Comparison of ENCODE assay signal across 9 mouse cellular contexts in the genomic region with DNA sequence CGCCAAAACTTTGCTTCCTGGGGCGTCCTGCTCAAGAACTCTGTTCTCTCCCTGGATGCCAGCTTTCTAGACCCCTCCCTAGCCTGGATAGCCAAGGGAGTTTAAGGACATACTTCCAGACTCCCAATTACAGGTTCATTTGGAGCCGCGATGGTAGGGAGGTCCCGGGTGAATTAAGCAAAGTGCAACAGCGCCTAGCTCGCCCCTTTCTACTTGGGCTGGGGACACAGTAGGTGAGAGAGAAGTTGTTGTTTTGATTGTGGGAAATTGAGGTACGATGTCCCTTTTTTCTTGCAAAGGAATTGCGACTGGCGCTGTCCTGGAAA. TPM values are rescaled to one million over a fixed set of nuclear protein-coding genes. Genes with fewer than 3 reads are reported as not detected.
DNase-seq lines count a peak whose midpoint lies in the region; ATAC-seq and TF ChIP-seq lines count a peak whose summit lies in the region.
"Had no signal": no experiment of that assay in that cellular context is flagged by ENCODE, and none has a peak within 500 bp of the region (broad histone marks: within the 10 kb centered on the region; RNA-seq: fewer than 3 reads in every experiment).

No protein-coding gene starts in this region.

- no peaks in the 10 kb centered on the region for H3K36me3 ChIP-seq in kidney, adult 2 months (ENCODE audit: control insufficient read depth, insufficient read depth, low read length)
- no peaks in the 10 kb centered on the region for H3K36me3 ChIP-seq in embryonic facial prominence, embryonic 11.5 days (replicated peaks; ENCODE audit: control insufficient read depth, insufficient read depth, low read depth, low read length)
- no peaks in the 10 kb centered on the region for H3K36me3 ChIP-seq in hindbrain, embryonic 13.5 days
- no peaks in the 10 kb centered on the region for H3K36me3 ChIP-seq in midbrain, embryonic 13.5 days
- H3K36me3 ChIP-seq: G1E had no signal

- no peaks in the 10 kb centered on the region for H3K27me3 ChIP-seq in kidney, adult 2 months (replicated peaks; ENCODE audit: control insufficient read depth, insufficient read depth, low read length)
- peaks cover 8% of the 10 kb centered on the region; the same call in 1 of the 2 replicates for H3K27me3 ChIP-seq in embryonic facial prominence, embryonic 11.5 days (ENCODE audit: control insufficient read depth, insufficient read depth, low read length)
- peaks cover 26% of the 10 kb centered on the region for H3K27me3 ChIP-seq in hindbrain, embryonic 13.5 days
- peaks cover 20% of the 10 kb centered on the region for H3K27me3 ChIP-seq in midbrain, embryonic 13.5 days

- no peak for TF ChIP-seq CTCF in kidney, adult 2 months (conservative IDR thresholded peaks at IDR 0.05; ENCODE audit: insufficient read depth, insufficient read length, low read depth, low read length)

- H3K4me1 ChIP-seq in kidney, adult 2 months (ENCODE audit: control insufficient read depth, insufficient read depth, low read length), result no peaks in the 10 kb centered on the region
- no peaks in the 10 kb centered on the region for H3K4me1 ChIP-seq in embryonic facial prominence, embryonic 11.5 days (ENCODE audit: control insufficient read depth, insufficient read depth, low read length)
- H3K4me1 ChIP-seq in hindbrain, embryonic 13.5 days (replicated peaks), result peaks cover 12% of the 10 kb centered on the region
- H3K4me1 ChIP-seq in midbrain, embryonic 13.5 days (replicated peaks), result peaks cover 11% of the 10 kb centered on the region

- peak overlapping the region; percentile 67 for H3K9ac ChIP-seq in embryonic facial prominence, embryonic 11.5 days (replicated peaks; ENCODE audit: low read length)
- H3K9ac ChIP-seq in hindbrain, embryonic 13.5 days, result peak overlapping the region; percentile 53
- H3K9ac ChIP-seq in midbrain, embryonic 13.5 days (replicated peaks), result peak overlapping the region; percentile 65

- no peak overlapping the region for H3K27ac ChIP-seq in kidney, adult 2 months (ENCODE audit: insufficient read depth, low read depth, low read length)
- no peak overlapping the region for H3K27ac ChIP-seq in embryonic facial prominence, embryonic 11.5 days (replicated peaks; ENCODE audit: low read depth, low read length)
- H3K27ac ChIP-seq in hindbrain, embryonic 13.5 days, result no peak overlapping the region
- no peak overlapping the region for H3K27ac ChIP-seq in midbrain, embryonic 13.5 days

- H3K4me3 ChIP-seq in kidney, adult 2 months (ENCODE audit: insufficient read depth, low read depth, low read length), result peak overlapping the region; percentile 69
- H3K4me3 ChIP-seq in embryonic facial prominence, embryonic 11.5 days (ENCODE audit: low read depth, low read length), result peak overlapping the region; percentile 44
- H3K4me3 ChIP-seq in hindbrain, embryonic 13.5 days, result peak overlapping the region; percentile 48
- peak overlapping the region; percentile 60 for H3K4me3 ChIP-seq in midbrain, embryonic 13.5 days (replicated peaks)

- 0 out of 2 replicates have a peak, but pooled peaks have one; percentile 3 for ATAC-seq in embryonic facial prominence, embryonic 11.5 days (replicated peaks; ENCODE audit: insufficient number of reproducible peaks, low FRiP score, low TSS enrichment, low read depth)
- ATAC-seq in hindbrain, embryonic 13.5 days (ENCODE audit: low FRiP score), result peak; percentile 26
- ATAC-seq in midbrain, embryonic 13.5 days, result peak; percentile 22; the same call in 1 of the 2 replicates
- no peak for ATAC-seq in granulocyte monocyte progenitor cell, adult 5-6 weeks (replicated peaks; ENCODE audit: poor library complexity, severe bottlenecking)
- ATAC-seq in frontal cortex, adult (ENCODE audit: low TSS enrichment), result no peak

- no peak for TF ChIP-seq POLR2A in kidney, adult 2 months (IDR thresholded peaks at IDR 0.05; ENCODE audit: low read depth, low read length)

- DNase-seq in kidney, adult 2 months, result no peak
- DNase-seq in kidney, postnatal 36 days, result no peak
- peak; percentile 28 for DNase-seq in embryonic facial prominence, embryonic 11.5 days (ENCODE audit: low spot score)
- no peak for DNase-seq in left cerebral cortex, adult 18-20 months (ENCODE audit: low spot score in 2 of 2)

- 2% methylated on average over 10 of the region's 10 CpGs for WGBS in kidney, adult 2 months
- 3% methylated on average over 10 of the region's 10 CpGs for WGBS in embryonic facial prominence, embryonic 11.5 days
- WGBS in hindbrain, embryonic 13.5 days, result 1% methylated on average over 10 of the region's 10 CpGs
- 0% methylated on average over 10 of the region's 10 CpGs for WGBS in midbrain, embryonic 13.5 days

- peak overlapping the region; percentile 81 for H3K4me2 ChIP-seq in embryonic facial prominence, embryonic 11.5 days (ENCODE audit: low read depth, low read length)
- H3K4me2 ChIP-seq in hindbrain, embryonic 13.5 days, result peak overlapping the region; percentile 72
- peak overlapping the region; percentile 94 for H3K4me2 ChIP-seq in midbrain, embryonic 13.5 days (replicated peaks)

- no peaks in the 10 kb centered on the region for H3K9me3 ChIP-seq in embryonic facial prominence, embryonic 11.5 days (replicated peaks; ENCODE audit: control insufficient read depth, low read length)
- H3K9me3 ChIP-seq in hindbrain, embryonic 13.5 days, result no peaks in the 10 kb centered on the region
- H3K9me3 ChIP-seq in midbrain, embryonic 13.5 days, result no peaks in the 10 kb centered on the region
- H3K9me3 ChIP-seq: G1E had no signal

RNA-seq across cellular contexts. Expression of a gene that starts 0.7 kb away (rescaled TPM):
- polyA plus RNA-seq in kidney, adult 2 months (2012; rRNA removed), result 1.5 and 2.0 TPM in 2 replicates
- 9.6 and 11.4 TPM in 2 replicates for polyA plus RNA-seq in embryonic facial prominence, embryonic 11.5 days (2014; fragmentation: Nextera tagmentation; extraction: Ambion mirVana)
- 1.7 and 2.1 TPM in 2 replicates for polyA plus RNA-seq in hindbrain, embryonic 13.5 days (2015; fragmentation: Nextera tagmentation; extraction: Ambion mirVana)
- 1.2 and 1.3 TPM in 2 replicates for polyA plus RNA-seq in midbrain, embryonic 13.5 days (2015; fragmentation: Nextera tagmentation; extraction: Ambion mirVana)
- not detected in 2 replicates for total RNA-seq in granulocyte monocyte progenitor cell, adult 5-6 weeks (2014; fragmentation: Nextera tagmentation)
- total RNA-seq in granulocyte monocyte progenitor cell, adult 5-6 weeks (2017), result not detected in 2 replicates
- total RNA-seq in left cerebral cortex, adult 18-20 months (2021), result 1 to 10 TPM; 4.2 to 5.8 TPM
- polyA plus RNA-seq: G1E had no signal

Comparison
In these comparisons a context has a peak if more than half of its experiments do, and no peak if none do; other contexts are left out.
1. ATAC-seq: peak in embryonic facial prominence, embryonic 11.5 days (single experiment), hindbrain, embryonic 13.5 days (single experiment) and midbrain, embryonic 13.5 days (single experiment); none in granulocyte monocyte progenitor cell, adult 5-6 weeks (single experiment) and frontal cortex, adult (single experiment).
2. Peak in every context shown above with its lines, with median percentiles within 50 percentile points of each other: H3K4me3 ChIP-seq, H3K4me2 ChIP-seq and H3K9ac ChIP-seq.